9 mouse cellular contexts compared by ENCODE assay signal in genomic region chr8:70558334-70558733, GRCm38 (mm10). TPM values are rescaled to one million over a fixed set of nuclear protein-coding genes. Genes with fewer than 3 reads are reported as not detected.
A peak's percentile ranks its signal among the peaks of the same experiment; 100 is the strongest.
DNase-seq lines count a peak whose midpoint lies in the region; ATAC-seq lines count a peak whose summit lies in the region.
"Had no signal": no experiment of that assay in that cellular context is flagged by ENCODE, and none has a peak within 500 bp of the region (broad histone marks: within the 10 kb centered on the region; RNA-seq: fewer than 3 reads in every experiment).

No protein-coding gene starts in this region.

- H3K4me3 ChIP-seq in lung, embryonic 16.5 days (ENCODE audit: low read length), result no peak overlapping the region
- no peak overlapping the region for H3K4me3 ChIP-seq in forebrain, embryonic 10.5 days

- peak overlapping the region; percentile 10; the same call in 1 of the 2 replicates for H3K27ac ChIP-seq in lung, embryonic 16.5 days (ENCODE audit: low read length)
- H3K27ac ChIP-seq in forebrain, embryonic 10.5 days, result no peak overlapping the region

- no peak overlapping the region for H3K4me2 ChIP-seq in lung, embryonic 16.5 days (ENCODE audit: low read depth, low read length)

- H3K9me3 ChIP-seq in lung, embryonic 16.5 days (ENCODE audit: control insufficient read depth, low read length), result no peaks in the 10 kb centered on the region
- no peaks in the 10 kb centered on the region for H3K9me3 ChIP-seq in forebrain, embryonic 10.5 days

- no peaks in the 10 kb centered on the region for H3K27me3 ChIP-seq in lung, embryonic 16.5 days (ENCODE audit: control insufficient read depth, insufficient read depth, low read depth, low read length)
- H3K27me3 ChIP-seq in forebrain, embryonic 10.5 days (ENCODE audit: poor library complexity, severe bottlenecking), result no peaks in the 10 kb centered on the region

- H3K9ac ChIP-seq in lung, embryonic 16.5 days (ENCODE audit: low read length), result no peak overlapping the region

- H3K36me3 ChIP-seq in lung, embryonic 16.5 days (ENCODE audit: control insufficient read depth, insufficient read depth, low read length), result no peaks in the 10 kb centered on the region
- H3K36me3 ChIP-seq in forebrain, embryonic 10.5 days (replicated peaks), result peaks cover 4% of the 10 kb centered on the region; the same call in 1 of the 2 replicates

- H3K4me1 ChIP-seq in lung, embryonic 16.5 days (replicated peaks; ENCODE audit: control insufficient read depth, insufficient read depth, low read length), result peaks cover 49% of the 10 kb centered on the region
- peaks cover 41% of the 10 kb centered on the region for H3K4me1 ChIP-seq in forebrain, embryonic 10.5 days

- no peak for ATAC-seq in lung, embryonic 16.5 days (ENCODE audit: low read depth)

- WGBS in lung, embryonic 16.5 days, result 48% methylated on average over 4 of the region's 4 CpGs
- WGBS in forebrain, embryonic 10.5 days, result 81% methylated on average over 4 of the region's 4 CpGs

- peak; percentile 96 for DNase-seq in 416B (ENCODE audit: low read depth)
- DNase-seq in B cell, adult 2 months, result peak; percentile 24 to 26
- peak; percentile 61 to 65 for DNase-seq in heart, postnatal 10 days
- no peak for DNase-seq in forebrain, embryonic 10.5 days (ENCODE audit: extremely low spot score, low spot score)
- no peak for DNase-seq in adrenal gland, postnatal 10 days
- no peak for DNase-seq in frontal cortex, postnatal 25 days (ENCODE audit: low spot score in 2 of 2)
- DNase-seq in retina, embryonic 14.5 days (ENCODE audit: low spot score), result no peak
- DNase-seq: adrenal gland, postnatal 14 days had no signal

- intact Hi-C loops in heart, postnatal 10 days (cut with DNase I), result no loop called here

RNA-seq across cellular contexts. Expression of gene Ell, which starts 19.1 kb away (rescaled TPM):
- total RNA-seq in heart, postnatal 10 days (2021), result 10 to 100 TPM; 15.9 to 17.9 TPM
- polyA plus RNA-seq in lung, embryonic 16.5 days (2015; fragmentation: Nextera tagmentation; extraction: Ambion mirVana), result 19.8 and 21.4 TPM in 2 replicates
- polyA plus RNA-seq in forebrain, embryonic 10.5 days (2016; fragmentation: Nextera tagmentation; extraction: Ambion mirVana), result 20.8 and 22.7 TPM in 2 replicates
- total RNA-seq in adrenal gland, postnatal 10 days (2021), result 10 to 100 TPM; 22.2 to 26.3 TPM

RNA-seq across cellular contexts. Expression of gene Kxd1, which starts 30.6 kb away (rescaled TPM):
- 10 to 100 TPM; 79.5 to 81.3 TPM for total RNA-seq in heart, postnatal 10 days (2021)
- polyA plus RNA-seq in lung, embryonic 16.5 days (2015; fragmentation: Nextera tagmentation; extraction: Ambion mirVana), result 54.0 and 55.3 TPM in 2 replicates
- 52.6 and 57.2 TPM in 2 replicates for polyA plus RNA-seq in forebrain, embryonic 10.5 days (2016; fragmentation: Nextera tagmentation; extraction: Ambion mirVana)
- 10 to 100 TPM; 84.0 to 97.4 TPM for total RNA-seq in adrenal gland, postnatal 10 days (2021)

RNA-seq across cellular contexts. Expression of gene Fkbp8, which starts 30.8 kb away (rescaled TPM):
- 100 to 1,000 TPM; 185 to 190 TPM for total RNA-seq in heart, postnatal 10 days (2021)
- polyA plus RNA-seq in lung, embryonic 16.5 days (2015; fragmentation: Nextera tagmentation; extraction: Ambion mirVana), result 300 and 319 TPM in 2 replicates
- polyA plus RNA-seq in forebrain, embryonic 10.5 days (2016; fragmentation: Nextera tagmentation; extraction: Ambion mirVana), result 295 and 303 TPM in 2 replicates
- total RNA-seq in adrenal gland, postnatal 10 days (2021), result 100 to 1,000 TPM; 226 to 250 TPM

RNA-seq across cellular contexts. Expression of gene Isyna1, which starts 35.8 kb away (rescaled TPM):
- 10 to 100 TPM; 25.8 to 29.6 TPM for total RNA-seq in heart, postnatal 10 days (2021)
- polyA plus RNA-seq in lung, embryonic 16.5 days (2015; fragmentation: Nextera tagmentation; extraction: Ambion mirVana), result 118 and 121 TPM in 2 replicates
- 166 and 170 TPM in 2 replicates for polyA plus RNA-seq in forebrain, embryonic 10.5 days (2016; fragmentation: Nextera tagmentation; extraction: Ambion mirVana)
- total RNA-seq in adrenal gland, postnatal 10 days (2021), result 10 to 100 TPM; 59.4 to 59.8 TPM

RNA-seq across cellular contexts. Expression of gene Uba52, which starts 47.7 kb away (rescaled TPM):
- 1,000 to 10,000 TPM; 1,604 to 1,683 TPM for total RNA-seq in heart, postnatal 10 days (2021)
- 917 and 987 TPM in 2 replicates for polyA plus RNA-seq in lung, embryonic 16.5 days (2015; fragmentation: Nextera tagmentation; extraction: Ambion mirVana)
- polyA plus RNA-seq in forebrain, embryonic 10.5 days (2016; fragmentation: Nextera tagmentation; extraction: Ambion mirVana), result 879 and 899 TPM in 2 replicates
- 1,000 to 10,000 TPM; 1,751 to 1,916 TPM for total RNA-seq in adrenal gland, postnatal 10 days (2021)

Comparison
In these comparisons a context has a peak if more than half of its experiments do, and no peak if none do; other contexts are left out.
1. DNase-seq: peak in 416B (single experiment), B cell, adult 2 months (2 of 2) and heart, postnatal 10 days (2 of 2); none in forebrain, embryonic 10.5 days (single experiment), adrenal gland, postnatal 10 days (single experiment), frontal cortex, postnatal 25 days (0 of 2) and retina, embryonic 14.5 days (single experiment).